Mouse (Mus musculus) myocyte (in vitro differentiated cells): ENCODE measurements around the gene Sh2d4b.

ENCODE experiments used
- MYOG ChIP-seq, 3 experiments: IDR thresholded peaks; one replicate each; pipeline ENCODE4 v1.6.1; 2011; ENCODE audit warnings: control low read depth in 2 of 3, low read depth in 2 of 3, mild to moderate bottlenecking in 2 of 3; ENCODE audit not compliant: insufficient read length in 2 of 3, control insufficient read depth in 1 of 3, insufficient read depth in 1 of 3
- USF1 ChIP-seq: IDR thresholded peaks from one replicate; pipeline ENCODE4 v1.6.1; 2011; ENCODE audit warnings: low read depth, mild to moderate bottlenecking, control low read depth, moderate library complexity

DNA sequence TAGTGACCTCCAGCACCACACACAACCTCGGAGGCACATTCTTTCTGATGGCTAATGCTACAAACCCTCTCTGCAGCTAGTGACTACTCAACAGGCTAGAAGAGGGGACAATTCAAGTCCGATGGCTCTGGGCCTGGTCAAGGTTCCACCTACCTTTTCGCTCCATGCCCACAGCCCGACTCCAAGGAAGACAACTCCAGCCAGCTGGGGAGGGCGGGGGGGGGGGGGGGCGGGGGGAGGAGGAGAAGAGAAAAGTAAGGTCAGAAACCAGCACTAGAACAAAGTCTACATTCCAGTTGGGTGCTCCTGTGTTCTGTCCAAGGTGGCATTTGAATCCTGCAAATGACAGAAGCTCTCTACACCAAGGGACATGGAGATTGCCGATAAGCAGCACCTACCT is 25.4 kb upstream of the Sh2d4b start:
- no peak for TF ChIP-seq USF1
- no peak for TF ChIP-seq MYOG (IDR thresholded peaks at IDR 0.05; ENCODE audit: control insufficient read depth in 1 of 3, insufficient read depth in 1 of 3, insufficient read length in 2 of 3, low read depth in 2 of 3)
